Mouse (Mus musculus): ENCODE measurements around the gene Espn. TPM values are rescaled to one million over a fixed set of nuclear protein-coding genes. Genes with fewer than 3 reads are reported as not detected.

Gene Espn
- polyA plus RNA-seq, 1 experiment from 2014 or later, result 2.0 TPM

- DNase-seq (ENCODE audit: low spot score) (no peak), ATAC-seq (no peak)
- Histone ChIP-seq H3K36me3 (ENCODE audit: insufficient read depth, low read length) (no peaks in the 10 kb centered on the region), H3K4me1 (ENCODE audit: insufficient read depth, low read depth, low read length) (peaks cover 6% of the 10 kb centered on the region; the same call in 1 of the 2 replicates), H3K4me3 (ENCODE audit: low read depth, low read length) (peak overlapping the region; percentile 24; the same call in 1 of the 2 replicates), H3K27me3 (replicated peaks; ENCODE audit: insufficient read depth, low read length) (peaks cover 43% of the 10 kb centered on the region), H3K4me2 (replicated peaks; ENCODE audit: low read depth, low read length) (peak overlapping the region; percentile 49), H3K9me3 (ENCODE audit: low read length) (no peaks in the 10 kb centered on the region), H3K27ac (ENCODE audit: low read length) (no peak overlapping the region), H3K9ac (replicated peaks; ENCODE audit: low read depth) (no peak overlapping the region)
- peak; percentile 73 for TF ChIP-seq CTCF (IDR thresholded peaks at IDR 0.05)
- no peak for TF ChIP-seq EP300 (IDR thresholded peaks at IDR 0.05)
- 13% methylated on average over 21 of the region's 21 CpGs for WGBS
Observed at GRCm38 (mm10) chr4:152157779-152158584, 5.8 kb upstream of the Espn start.

GRCm38 (mm10) chr4:152155019-152155418 lies 2.8 kb upstream of the Espn start:
- H3K4me3 ChIP-seq (ENCODE audit: low read depth, low read length), result no peak overlapping the region
- no peaks in the 10 kb centered on the region for H3K36me3 ChIP-seq (ENCODE audit: insufficient read depth, low read length)
- no peaks in the 10 kb centered on the region for H3K9me3 ChIP-seq (ENCODE audit: low read length)
- WGBS, result 60% methylated on average over 4 of the region's 4 CpGs
- H3K27ac ChIP-seq (ENCODE audit: low read length), result no peak overlapping the region
- no peak overlapping the region for H3K9ac ChIP-seq (replicated peaks; ENCODE audit: low read depth)
- peaks cover 9% of the 10 kb centered on the region for H3K4me1 ChIP-seq (ENCODE audit: insufficient read depth, low read depth, low read length)
- peak; percentile 24 for TF ChIP-seq CTCF (IDR thresholded peaks at IDR 0.05)
- no peak for TF ChIP-seq EP300 (IDR thresholded peaks at IDR 0.05)
- DNase-seq (ENCODE audit: low spot score) (no peak), ATAC-seq (no peak)
- peaks cover 46% of the 10 kb centered on the region for H3K27me3 ChIP-seq (replicated peaks; ENCODE audit: insufficient read depth, low read length)
- no peak overlapping the region for H3K4me2 ChIP-seq (replicated peaks; ENCODE audit: low read depth, low read length)

GRCm38 (mm10) chr4:152153771-152154177 lies 1.6 kb upstream of the Espn start:
- no peak overlapping the region for H3K27ac ChIP-seq (ENCODE audit: low read length)
- ATAC-seq (peak; percentile 79), DNase-seq (ENCODE audit: low spot score) (peak; percentile 90)
- peak overlapping the region; percentile 43 for H3K4me2 ChIP-seq (replicated peaks; ENCODE audit: low read depth, low read length)
- H3K9ac ChIP-seq (replicated peaks; ENCODE audit: low read depth), result no peak overlapping the region
- H3K27me3 ChIP-seq (replicated peaks; ENCODE audit: insufficient read depth, low read length), result peaks cover 34% of the 10 kb centered on the region
- under 1% methylated on average over 23 of the region's 23 CpGs for WGBS
- peaks cover 9% of the 10 kb centered on the region for H3K4me1 ChIP-seq (ENCODE audit: insufficient read depth, low read depth, low read length)
- H3K4me3 ChIP-seq (ENCODE audit: low read depth, low read length), result peak overlapping the region; percentile 14; the same call in 1 of the 2 replicates
- no peaks in the 10 kb centered on the region for H3K36me3 ChIP-seq (ENCODE audit: insufficient read depth, low read length)
- peak; percentile 93 for TF ChIP-seq CTCF (IDR thresholded peaks at IDR 0.05)
- no peak for TF ChIP-seq EP300 (IDR thresholded peaks at IDR 0.05)
- no peaks in the 10 kb centered on the region for H3K9me3 ChIP-seq (ENCODE audit: low read length)

- no peaks in the 10 kb centered on the region for H3K9me3 ChIP-seq (ENCODE audit: low read length)
- WGBS, result 22% methylated on average over 7 of the region's 7 CpGs
- H3K27me3 ChIP-seq (replicated peaks; ENCODE audit: insufficient read depth, low read length), result peaks cover 24% of the 10 kb centered on the region
- DNase-seq (ENCODE audit: low spot score), result no peak
- H3K27ac ChIP-seq (ENCODE audit: low read length), result no peak overlapping the region
- H3K36me3 ChIP-seq (ENCODE audit: insufficient read depth, low read length), result no peaks in the 10 kb centered on the region
- H3K4me3 ChIP-seq (ENCODE audit: low read depth, low read length), result peak overlapping the region; percentile 29
- no peak for ATAC-seq
- H3K4me1 ChIP-seq (ENCODE audit: insufficient read depth, low read depth, low read length), result peaks cover 3% of the 10 kb centered on the region
- no peak overlapping the region for H3K9ac ChIP-seq (replicated peaks; ENCODE audit: low read depth)
- no peak for TF ChIP-seq EP300 (IDR thresholded peaks at IDR 0.05)
- no peak for TF ChIP-seq CTCF (IDR thresholded peaks at IDR 0.05)
- H3K4me2 ChIP-seq (replicated peaks; ENCODE audit: low read depth, low read length), result peak overlapping the region; percentile 63
Observed at GRCm38 (mm10) chr4:152151451-152151965, 663 bp downstream of the Espn start.

GRCm38 (mm10) chr4:152150546-152150945 lies 1.6 kb downstream of the Espn start:
- H3K4me2 ChIP-seq (replicated peaks; ENCODE audit: low read depth, low read length), result no peak overlapping the region
- 60% methylated on average over 4 of the region's 4 CpGs for WGBS
- H3K36me3 ChIP-seq (ENCODE audit: insufficient read depth, low read length), result no peaks in the 10 kb centered on the region
- no peak for ATAC-seq
- DNase-seq (ENCODE audit: low spot score), result no peak
- H3K27me3 ChIP-seq (replicated peaks; ENCODE audit: insufficient read depth, low read length), result peaks cover 24% of the 10 kb centered on the region
- H3K4me3 ChIP-seq (ENCODE audit: low read depth, low read length), result no peak overlapping the region
- H3K27ac ChIP-seq (ENCODE audit: low read length), result no peak overlapping the region
- TF ChIP-seq EP300 (IDR thresholded peaks at IDR 0.05), result no peak
- no peaks in the 10 kb centered on the region for H3K9me3 ChIP-seq (ENCODE audit: low read length)
- peaks cover 3% of the 10 kb centered on the region for H3K4me1 ChIP-seq (ENCODE audit: insufficient read depth, low read depth, low read length)
- H3K9ac ChIP-seq (replicated peaks; ENCODE audit: low read depth), result no peak overlapping the region

- ATAC-seq (no peak), DNase-seq (ENCODE audit: low spot score) (no peak)
- no peak overlapping the region for H3K4me3 ChIP-seq (ENCODE audit: low read depth, low read length)
- H3K27ac ChIP-seq (ENCODE audit: low read length), result no peak overlapping the region
- H3K9me3 ChIP-seq (ENCODE audit: low read length), result no peaks in the 10 kb centered on the region
- no peaks in the 10 kb centered on the region for H3K36me3 ChIP-seq (ENCODE audit: insufficient read depth, low read length)
- no peak for TF ChIP-seq EP300 (IDR thresholded peaks at IDR 0.05)
- TF ChIP-seq CTCF (IDR thresholded peaks at IDR 0.05), result no peak
- whole genome bisulfite sequencing, result 63% methylated on average over 11 of the region's 11 CpGs
- H3K4me1 ChIP-seq (ENCODE audit: insufficient read depth, low read depth, low read length), result no peaks in the 10 kb centered on the region
- no peak overlapping the region for H3K4me2 ChIP-seq (replicated peaks; ENCODE audit: low read depth, low read length)
- no peak overlapping the region for H3K9ac ChIP-seq (replicated peaks; ENCODE audit: low read depth)
- H3K27me3 ChIP-seq (replicated peaks; ENCODE audit: insufficient read depth, low read length), result peaks cover 7% of the 10 kb centered on the region; the same call in 1 of the 2 replicates
Observed at GRCm38 (mm10) chr4:152146033-152146827, 5.9 kb downstream of the Espn start.

Data from lung, postnatal 0 days (tissue).